Mouse (Mus musculus) forebrain, embryonic 16.5 days (tissue): ENCODE data around the gene Ppia. TPM values are rescaled to one million over a fixed set of nuclear protein-coding genes. Genes with fewer than 3 reads are reported as not detected.
"Not testable (repeated sequence)": the region's sequence is repeated elsewhere in the genome, so short reads cannot be mapped to it uniquely, and the experiment has no call there.

ENCODE experiments used
- ATAC-seq: fragments of 200-750 bp; cut with Nextera tagmentation; 2 replicates; pipeline ENCODE4 v1.8.0; 2017; ENCODE audit warnings: mild to moderate bottlenecking, moderate library complexity
- H3K27ac ChIP-seq: fragments of 300-500 bp; sonication (generic); 2 replicates; pipeline ENCODE4 v1.5.1; 2014; ENCODE audit warnings: low read length, control low read depth
- H3K27me3 ChIP-seq: fragments of 300-500 bp; sonication (generic); replicated peaks from 2 replicates; pipeline ENCODE4 v1.6.1; 2014; ENCODE audit warnings: low read length; ENCODE audit not compliant: control insufficient read depth, insufficient read depth
- H3K36me3 ChIP-seq: fragments of 300-500 bp; sonication (generic); 2 replicates; pipeline ENCODE4 v1.6.1; 2014; ENCODE audit not compliant: control insufficient read depth, insufficient read depth
- H3K4me1 ChIP-seq: fragments of 300-500 bp; sonication (generic); replicated peaks from 2 replicates; pipeline ENCODE4 v1.6.1; 2014; ENCODE audit warnings: low read length; ENCODE audit not compliant: control insufficient read depth, insufficient read depth
- H3K4me2 ChIP-seq: fragments of 300-500 bp; sonication (generic); 2 replicates; pipeline ENCODE4 v1.6.1; 2014; ENCODE audit warnings: mild to moderate bottlenecking, low read length, control low read depth
- H3K4me3 ChIP-seq: fragments of 300-500 bp; sonication (generic); replicated peaks from 2 replicates; pipeline ENCODE4 v1.5.1; 2014; ENCODE audit warnings: mild to moderate bottlenecking, low read length, control low read depth
- H3K9ac ChIP-seq: fragments of 300-500 bp; sonication (generic); replicated peaks from 2 replicates; pipeline ENCODE4 v1.6.1; 2014; ENCODE audit warnings: low read depth, low read length, control low read depth
- H3K9me3 ChIP-seq: fragments of 300-500 bp; sonication (generic); 2 replicates; pipeline ENCODE4 v1.6.1; 2016; ENCODE audit warnings: low read length; ENCODE audit not compliant: control insufficient read depth
- WGBS: fragments of 180-500 bp; shearing (Covaris S2); extraction: QIAGEN DNeasy Blood & Tissue Kit; methylation state at CpG from one replicate; pipeline ENCODE4 v1.1.7; 2014; 5-methylcytosine and 5-hydroxymethylcytosine counted together
- polyA plus RNA-seq: library from polyadenylated mRNA; unstranded; fragments of >200 nt; fragmentation: Nextera tagmentation; extraction: Ambion mirVana; gene quantifications from 2 replicates; pipeline ENCODE4 v1.2.1, GENCODE M21; 2015

The Ppia gene
- polyA plus RNA-seq, 1 experiment from 2014 or later = 3,622 TPM

GRCm38 (mm10) chr11:6445441-6445840 lies 30.2 kb downstream of the Ppia start:
- no peak overlapping the region for H3K4me2 ChIP-seq
- H3K36me3 ChIP-seq = no peaks in the 10 kb centered on the region; the same call in 1 of the 2 replicates
- H3K27ac ChIP-seq = no peak overlapping the region
- no peak for ATAC-seq
- no peaks in the 10 kb centered on the region for H3K27me3 ChIP-seq
- H3K4me1 ChIP-seq = peaks cover 7% of the 10 kb centered on the region
- H3K9ac ChIP-seq = no peak overlapping the region
- no peak overlapping the region for H3K4me3 ChIP-seq
- H3K9me3 ChIP-seq = no peaks in the 10 kb centered on the region
- 85% methylated on average over 4 of the region's 4 CpGs for WGBS

- WGBS = 95% methylated on average over 7 of the region's 7 CpGs
- H3K27me3 ChIP-seq = no peaks in the 10 kb centered on the region
- no peaks in the 10 kb centered on the region for H3K9me3 ChIP-seq
- peaks cover 7% of the 10 kb centered on the region for H3K4me1 ChIP-seq
- H3K27ac ChIP-seq = no peak overlapping the region
- ATAC-seq = no peak
- H3K4me3 ChIP-seq = no peak overlapping the region
- no peak overlapping the region for H3K4me2 ChIP-seq
- H3K9ac ChIP-seq = no peak overlapping the region
- H3K36me3 ChIP-seq = no peaks in the 10 kb centered on the region; the same call in 1 of the 2 replicates
Observed at GRCm38 (mm10) chr11:6445951-6446350, 30.7 kb downstream of the Ppia start.

- Histone ChIP-seq H3K4me3 (no peak overlapping the region), H3K4me2 (no peak overlapping the region), H3K9me3 (no peaks in the 10 kb centered on the region), H3K27me3 (no peaks in the 10 kb centered on the region), H3K4me1 (peaks cover 7% of the 10 kb centered on the region), H3K9ac (no peak overlapping the region), H3K27ac (no peak overlapping the region), H3K36me3 (no peaks in the 10 kb centered on the region)
- no peak for ATAC-seq
- WGBS = 80% methylated on average over 4 of the region's 4 CpGs
Observed at GRCm38 (mm10) chr11:6447493-6447892, 32.2 kb downstream of the Ppia start.

- 97% methylated on average over 5 of the region's 5 CpGs for WGBS
- H3K27me3 ChIP-seq, H3K4me1 ChIP-seq, H3K4me3 ChIP-seq, H3K4me2 ChIP-seq, H3K36me3 ChIP-seq, H3K27ac ChIP-seq, H3K9me3 ChIP-seq, H3K9ac ChIP-seq, ATAC-seq: not testable (repeated sequence)
Observed at GRCm38 (mm10) chr11:6448155-6448554, 32.9 kb downstream of the Ppia start.

- Histone ChIP-seq H3K36me3 (no peaks in the 10 kb centered on the region), H3K9ac (no peak overlapping the region), H3K27ac (no peak overlapping the region), H3K4me2 (no peak overlapping the region), H3K27me3 (no peaks in the 10 kb centered on the region), H3K9me3 (0 out of 2 replicates have a peak, but pooled peaks cover 2% of the 10 kb centered on the region), H3K4me1 (no peaks in the 10 kb centered on the region), H3K4me3 (no peak overlapping the region)
- WGBS = 74% methylated on average over 6 of the region's 6 CpGs
- no peak for ATAC-seq
Observed at GRCm38 (mm10) chr11:6456083-6456482, 40.8 kb downstream of the Ppia start.

- H3K9me3 ChIP-seq = no peaks in the 10 kb centered on the region
- H3K4me2 ChIP-seq = no peak overlapping the region
- peaks cover 6% of the 10 kb centered on the region for H3K4me1 ChIP-seq
- H3K9ac ChIP-seq = no peak overlapping the region
- WGBS = 90% methylated on average over 6 of the region's 6 CpGs
- ATAC-seq = no peak
- H3K4me3 ChIP-seq = no peak overlapping the region
- no peak overlapping the region for H3K27ac ChIP-seq
- no peaks in the 10 kb centered on the region for H3K27me3 ChIP-seq
- H3K36me3 ChIP-seq = no peaks in the 10 kb centered on the region
Observed at GRCm38 (mm10) chr11:6463159-6463837, 48.1 kb downstream of the Ppia start.

- WGBS = 21% methylated on average over 4 of the region's 4 CpGs
Observed at GRCm38 (mm10) chr11:6465122-6465521, 49.9 kb downstream of the Ppia start.

GRCm38 (mm10) chr11:6468541-6468940 lies 53.3 kb downstream of the Ppia start:
- Histone ChIP-seq H3K36me3 (no peaks in the 10 kb centered on the region), H3K4me3 (no peak overlapping the region), H3K27ac (no peak overlapping the region), H3K4me1 (peaks cover 42% of the 10 kb centered on the region), H3K4me2 (no peak overlapping the region), H3K9ac (no peak overlapping the region), H3K27me3 (no peaks in the 10 kb centered on the region), H3K9me3 (no peaks in the 10 kb centered on the region)
- ATAC-seq = no peak
- 76% methylated on average over 2 of the region's 2 CpGs for WGBS

More at GRCm38 (mm10) chr11:6465122-6465521, 49.9 kb downstream of the Ppia start:
- peaks cover 17% of the 10 kb centered on the region for H3K4me1 ChIP-seq
- peak; percentile 63 for ATAC-seq
- H3K27me3 ChIP-seq = no peaks in the 10 kb centered on the region
- no peak overlapping the region for H3K4me2 ChIP-seq
- H3K27ac ChIP-seq = no peak overlapping the region
- no peaks in the 10 kb centered on the region for H3K9me3 ChIP-seq
- H3K9ac ChIP-seq = no peak overlapping the region
- no peak overlapping the region for H3K4me3 ChIP-seq
- no peaks in the 10 kb centered on the region for H3K36me3 ChIP-seq
